Mouse (Mus musculus) yolk sac, embryonic 10.5 days (tissue): ENCODE data around the gene Lhx8.

ENCODE experiments used
- DNase-seq: peaks from one replicate; pipeline ENCODE4 v3.0.0-alpha.2; 2017; ENCODE audit warnings: low spot score

Lhx8 gene

GRCm38 (mm10) chr3:154330181-154331002 lies at the start of gene Lhx8:
Lhx8 (minus strand) TSS chr3:154330659.
- peak; percentile 27 for DNase-seq

- DNase-seq: no peak
Measured at GRCm38 (mm10) chr3:154373536-154373935, 43.1 kb upstream of the Lhx8 start.

GRCm38 (mm10) chr3:154372688-154373087 lies 42.2 kb upstream of the Lhx8 start:
- no peak for DNase-seq

GRCm38 (mm10) chr3:154367327-154367726 lies 36.9 kb upstream of the Lhx8 start:
- DNase-seq: no peak

GRCm38 (mm10) chr3:154364604-154365209 lies 34.2 kb upstream of the Lhx8 start:
- DNase-seq: peak; percentile 20

- no peak for DNase-seq
Measured at GRCm38 (mm10) chr3:154363507-154363906, 33.0 kb upstream of the Lhx8 start.

GRCm38 (mm10) chr3:154359231-154359630 lies 28.8 kb upstream of the Lhx8 start:
- DNase-seq: no peak

GRCm38 (mm10) chr3:154340294-154340914 lies 9.9 kb upstream of the Lhx8 start:
- DNase-seq: no peak

GRCm38 (mm10) chr3:154339649-154340260 lies 9.3 kb upstream of the Lhx8 start:
- DNase-seq: no peak

- no peak for DNase-seq
Measured at GRCm38 (mm10) chr3:154334806-154335205, 4.3 kb upstream of the Lhx8 start.

- no peak for DNase-seq
Measured at GRCm38 (mm10) chr3:154333401-154333999, 3.0 kb upstream of the Lhx8 start.

GRCm38 (mm10) chr3:154332941-154333340 lies 2.5 kb upstream of the Lhx8 start:
- DNase-seq: no peak

- DNase-seq: peak; percentile 36
Measured at GRCm38 (mm10) chr3:154332213-154332530, 1.7 kb upstream of the Lhx8 start.

GRCm38 (mm10) chr3:154331506-154332212 lies 1.2 kb upstream of the Lhx8 start:
- DNase-seq: no peak

- no peak for DNase-seq
Measured at GRCm38 (mm10) chr3:154331003-154331340, 513 bp upstream of the Lhx8 start.

GRCm38 (mm10) chr3:154329323-154330180 lies 907 bp downstream of the Lhx8 start:
- peak; percentile 21 for DNase-seq

GRCm38 (mm10) chr3:154328721-154329322 lies 1.6 kb downstream of the Lhx8 start:
- peak; percentile 26 for DNase-seq

GRCm38 (mm10) chr3:154327883-154328720 lies 2.4 kb downstream of the Lhx8 start:
- peak; percentile 27 for DNase-seq

- DNase-seq: no peak
Measured at GRCm38 (mm10) chr3:154327110-154327882, 3.2 kb downstream of the Lhx8 start.
